25 mouse cellular contexts compared by ENCODE assay signal in genomic region chr2:146594212-146594611, GRCm38 (mm10).
"Had no signal": no experiment of that assay in that cellular context is flagged by ENCODE, and none has a peak within 500 bp of the region (broad histone marks: within the 10 kb centered on the region; RNA-seq: fewer than 3 reads in every experiment).

No protein-coding gene starts in this region.

- H3K9ac ChIP-seq: limb, embryonic 13.5 days; liver, embryonic 12.5 days; liver, embryonic 15.5 days; lung, embryonic 15.5 days; midbrain, embryonic 13.5 days had no signal

- H3K4me1 ChIP-seq: limb, embryonic 10.5 days; limb, embryonic 13.5 days; liver, embryonic 12.5 days; liver, embryonic 15.5 days; lung, embryonic 15.5 days; midbrain, embryonic 10.5 days; midbrain, embryonic 13.5 days had no signal

- H3K27me3 ChIP-seq: limb, embryonic 13.5 days; liver, embryonic 12.5 days; liver, embryonic 15.5 days; lung, embryonic 15.5 days; megakaryocyte, embryonic 14.5 days; midbrain, embryonic 13.5 days had no signal

- H3K36me3 ChIP-seq: limb, embryonic 10.5 days; limb, embryonic 13.5 days; liver, embryonic 12.5 days; liver, embryonic 15.5 days; lung, embryonic 15.5 days; midbrain, embryonic 10.5 days; midbrain, embryonic 13.5 days had no signal

- ATAC-seq: liver, embryonic 12.5 days; midbrain, embryonic 13.5 days; midbrain, embryonic 16.5 days had no signal

- H3K27ac ChIP-seq: kidney, postnatal 0 days; layer of hippocampus, adult 2 months; limb, embryonic 10.5 days; limb, embryonic 13.5 days; liver, embryonic 12.5 days; liver, embryonic 15.5 days; lung, embryonic 15.5 days; midbrain, embryonic 10.5 days; midbrain, embryonic 13.5 days; stomach, postnatal 0 days had no signal

- H3K4me3 ChIP-seq: layer of hippocampus, adult 2 months; limb, embryonic 10.5 days; limb, embryonic 13.5 days; liver, embryonic 12.5 days; liver, embryonic 15.5 days; lung, embryonic 15.5 days; megakaryocyte, embryonic 14.5 days; midbrain, embryonic 10.5 days; midbrain, embryonic 13.5 days; myocyte had no signal

- DNase-seq: kidney, postnatal 25 days; layer of hippocampus, adult 9-11 months; liver; lung, adult 18-20 months; lung, postnatal 10 days; lung, postnatal 36 days; right cerebral cortex, adult 18-20 months; right cerebral cortex, postnatal 14 days; right cerebral cortex, postnatal 4 days; thymus, adult 2 months; thymus, postnatal 14 days; thymus, postnatal 4 days had no signal

- H3K4me2 ChIP-seq: limb, embryonic 13.5 days; liver, embryonic 12.5 days; liver, embryonic 15.5 days; lung, embryonic 15.5 days; midbrain, embryonic 13.5 days had no signal

- H3K9me3 ChIP-seq: limb, embryonic 10.5 days; limb, embryonic 13.5 days; liver, embryonic 12.5 days; liver, embryonic 15.5 days; lung, embryonic 15.5 days; megakaryocyte, embryonic 14.5 days; midbrain, embryonic 10.5 days; midbrain, embryonic 13.5 days had no signal
